Mouse (Mus musculus): ENCODE results near the gene Tnfsf11. TPM values are rescaled to one million over a fixed set of nuclear protein-coding genes. Genes with fewer than 3 reads are reported as not detected.

Tnfsf11 gene
- polyA plus RNA-seq, 1 experiment = 0.18 TPM

GRCm38 (mm10) chr14:78351544-78351943, 43.7 kb upstream of the Tnfsf11 start:
- Histone ChIP-seq H3K79me2 (ENCODE audit: control insufficient read depth, insufficient read depth) (no peaks in the 10 kb centered on the region), H3ac (ENCODE audit: control insufficient read depth, insufficient read length) (no peak overlapping the region), H3K4me3 (no peak overlapping the region), H3K27me3 (ENCODE audit: control insufficient read depth, insufficient read depth, insufficient read length) (no peaks in the 10 kb centered on the region), H3K4me2 (ENCODE audit: low read depth) (no peak overlapping the region), H3K36me3 (ENCODE audit: control insufficient read depth, insufficient read depth) (no peaks in the 10 kb centered on the region)
- TF ChIP-seq POLR2AphosphoS2 (IDR thresholded peaks at IDR 0.05; ENCODE audit: insufficient read length, low read depth) (no peak), MYOD1 (IDR thresholded peaks at IDR 0.05; ENCODE audit: control insufficient read depth in 1 of 3, insufficient read length in 2 of 3, low read depth in 2 of 3) (no peak), USF1 (IDR thresholded peaks at IDR 0.05; ENCODE audit: low read depth) (no peak), TCF12 (IDR thresholded peaks at IDR 0.05; ENCODE audit: insufficient read depth, poor library complexity, severe bottlenecking) (no peak), CEBPB (IDR thresholded peaks at IDR 0.05; ENCODE audit: insufficient read depth, poor library complexity, severe bottlenecking) (no peak), TCF3 (IDR thresholded peaks at IDR 0.05; ENCODE audit: insufficient read length, low read depth) (no peak), E2F4 (IDR thresholded peaks at IDR 0.05; ENCODE audit: insufficient read depth) (no peak), SRF (IDR thresholded peaks at IDR 0.05; ENCODE audit: control insufficient read depth, insufficient read length, low read depth) (no peak), POLR2A (IDR thresholded peaks at IDR 0.05; ENCODE audit: insufficient read length, low read depth) (no peak), MAX (IDR thresholded peaks at IDR 0.05; ENCODE audit: low read depth) (no peak), REST (IDR thresholded peaks at IDR 0.05; ENCODE audit: insufficient read depth, insufficient read length) (no peak), MYOG (IDR thresholded peaks at IDR 0.05; ENCODE audit: control insufficient read depth in 1 of 3, insufficient read depth in 1 of 3, insufficient read length in 2 of 3, low read depth in 2 of 3) (no peak)

- TF ChIP-seq CEBPB (IDR thresholded peaks at IDR 0.05; ENCODE audit: insufficient read depth, poor library complexity, severe bottlenecking) (peak; percentile 42; the same call in 1 of the 2 replicates), E2F4 (IDR thresholded peaks at IDR 0.05; ENCODE audit: insufficient read depth) (no peak), USF1 (IDR thresholded peaks at IDR 0.05; ENCODE audit: low read depth) (no peak)
- Histone ChIP-seq H3K36me3 (ENCODE audit: control insufficient read depth, insufficient read depth) (no peaks in the 10 kb centered on the region), H3K79me2 (ENCODE audit: control insufficient read depth, insufficient read depth) (no peaks in the 10 kb centered on the region), H3K27me3 (ENCODE audit: control insufficient read depth, insufficient read depth, insufficient read length) (no peaks in the 10 kb centered on the region), H3K4me3 (no peak overlapping the region), H3K4me2 (ENCODE audit: low read depth) (no peak overlapping the region), H3ac (ENCODE audit: control insufficient read depth, insufficient read length) (no peak overlapping the region)
Observed at GRCm38 (mm10) chr14:78347715-78348114, 39.9 kb upstream of the Tnfsf11 start.

- Histone ChIP-seq H3K79me2 (ENCODE audit: control insufficient read depth, insufficient read depth) (no peaks in the 10 kb centered on the region), H3K27me3 (ENCODE audit: control insufficient read depth, insufficient read depth, insufficient read length) (no peaks in the 10 kb centered on the region), H3K4me3 (no peak overlapping the region), H3K36me3 (ENCODE audit: control insufficient read depth, insufficient read depth) (no peaks in the 10 kb centered on the region), H3ac (ENCODE audit: control insufficient read depth, insufficient read length) (no peak overlapping the region), H3K4me2 (ENCODE audit: low read depth) (peak overlapping the region; percentile 41)
- peak in 1 of 3 experiments; percentile 44 for TF ChIP-seq MYOD1 (IDR thresholded peaks at IDR 0.05; ENCODE audit: control insufficient read depth in 1 of 3, insufficient read length in 2 of 3, low read depth in 2 of 3)
- no peak for TF ChIP-seq CEBPB (IDR thresholded peaks at IDR 0.05; ENCODE audit: insufficient read depth, poor library complexity, severe bottlenecking)
Observed at GRCm38 (mm10) chr14:78343007-78343406, 35.2 kb upstream of the Tnfsf11 start.

- Histone ChIP-seq H3K4me2 (ENCODE audit: low read depth) (no peak overlapping the region), H3K4me3 (no peak overlapping the region), H3K36me3 (ENCODE audit: control insufficient read depth, insufficient read depth) (no peaks in the 10 kb centered on the region), H3ac (ENCODE audit: control insufficient read depth, insufficient read length) (no peak overlapping the region), H3K27me3 (ENCODE audit: control insufficient read depth, insufficient read depth, insufficient read length) (no peaks in the 10 kb centered on the region), H3K79me2 (ENCODE audit: control insufficient read depth, insufficient read depth) (no peaks in the 10 kb centered on the region)
- TF ChIP-seq TCF3 (IDR thresholded peaks at IDR 0.05; ENCODE audit: insufficient read length, low read depth) (no peak), E2F4 (IDR thresholded peaks at IDR 0.05; ENCODE audit: insufficient read depth) (no peak), TCF12 (IDR thresholded peaks at IDR 0.05; ENCODE audit: insufficient read depth, poor library complexity, severe bottlenecking) (no peak), POLR2AphosphoS2 (IDR thresholded peaks at IDR 0.05; ENCODE audit: insufficient read length, low read depth) (no peak), MYOG (IDR thresholded peaks at IDR 0.05; ENCODE audit: control insufficient read depth in 1 of 3, insufficient read depth in 1 of 3, insufficient read length in 2 of 3, low read depth in 2 of 3) (no peak), CEBPB (IDR thresholded peaks at IDR 0.05; ENCODE audit: insufficient read depth, poor library complexity, severe bottlenecking) (no peak), SRF (IDR thresholded peaks at IDR 0.05; ENCODE audit: control insufficient read depth, insufficient read length, low read depth) (no peak), USF1 (IDR thresholded peaks at IDR 0.05; ENCODE audit: low read depth) (no peak)
Observed at GRCm38 (mm10) chr14:78342146-78342545, 34.3 kb upstream of the Tnfsf11 start.

GRCm38 (mm10) chr14:78333341-78333740, 25.5 kb upstream of the Tnfsf11 start:
- H3K4me3 ChIP-seq = no peak overlapping the region
- no peaks in the 10 kb centered on the region for H3K27me3 ChIP-seq (ENCODE audit: control insufficient read depth, insufficient read depth, insufficient read length)
- no peaks in the 10 kb centered on the region for H3K36me3 ChIP-seq (ENCODE audit: control insufficient read depth, insufficient read depth)
- H3K4me2 ChIP-seq (ENCODE audit: low read depth) = no peak overlapping the region
- H3K79me2 ChIP-seq (ENCODE audit: control insufficient read depth, insufficient read depth) = no peaks in the 10 kb centered on the region
- TF ChIP-seq E2F4 (IDR thresholded peaks at IDR 0.05; ENCODE audit: insufficient read depth) (no peak), MAX (IDR thresholded peaks at IDR 0.05; ENCODE audit: low read depth) (no peak), MYOG (IDR thresholded peaks at IDR 0.05; ENCODE audit: control insufficient read depth in 1 of 3, insufficient read depth in 1 of 3, insufficient read length in 2 of 3, low read depth in 2 of 3) (no peak), POLR2A (IDR thresholded peaks at IDR 0.05; ENCODE audit: insufficient read length, low read depth) (no peak), USF1 (IDR thresholded peaks at IDR 0.05; ENCODE audit: low read depth) (no peak), REST (IDR thresholded peaks at IDR 0.05; ENCODE audit: insufficient read depth, insufficient read length) (no peak), SRF (IDR thresholded peaks at IDR 0.05; ENCODE audit: control insufficient read depth, insufficient read length, low read depth) (no peak), POLR2AphosphoS2 (IDR thresholded peaks at IDR 0.05; ENCODE audit: insufficient read length, low read depth) (no peak), MYOD1 (IDR thresholded peaks at IDR 0.05; ENCODE audit: control insufficient read depth in 1 of 3, insufficient read length in 2 of 3, low read depth in 2 of 3) (no peak), TCF3 (IDR thresholded peaks at IDR 0.05; ENCODE audit: insufficient read length, low read depth) (no peak)
- no peak overlapping the region for H3ac ChIP-seq (ENCODE audit: control insufficient read depth, insufficient read length)

Measured in myocyte (in vitro differentiated cells).